8 mouse cellular contexts compared by ENCODE assay signal in the genomic region with DNA sequence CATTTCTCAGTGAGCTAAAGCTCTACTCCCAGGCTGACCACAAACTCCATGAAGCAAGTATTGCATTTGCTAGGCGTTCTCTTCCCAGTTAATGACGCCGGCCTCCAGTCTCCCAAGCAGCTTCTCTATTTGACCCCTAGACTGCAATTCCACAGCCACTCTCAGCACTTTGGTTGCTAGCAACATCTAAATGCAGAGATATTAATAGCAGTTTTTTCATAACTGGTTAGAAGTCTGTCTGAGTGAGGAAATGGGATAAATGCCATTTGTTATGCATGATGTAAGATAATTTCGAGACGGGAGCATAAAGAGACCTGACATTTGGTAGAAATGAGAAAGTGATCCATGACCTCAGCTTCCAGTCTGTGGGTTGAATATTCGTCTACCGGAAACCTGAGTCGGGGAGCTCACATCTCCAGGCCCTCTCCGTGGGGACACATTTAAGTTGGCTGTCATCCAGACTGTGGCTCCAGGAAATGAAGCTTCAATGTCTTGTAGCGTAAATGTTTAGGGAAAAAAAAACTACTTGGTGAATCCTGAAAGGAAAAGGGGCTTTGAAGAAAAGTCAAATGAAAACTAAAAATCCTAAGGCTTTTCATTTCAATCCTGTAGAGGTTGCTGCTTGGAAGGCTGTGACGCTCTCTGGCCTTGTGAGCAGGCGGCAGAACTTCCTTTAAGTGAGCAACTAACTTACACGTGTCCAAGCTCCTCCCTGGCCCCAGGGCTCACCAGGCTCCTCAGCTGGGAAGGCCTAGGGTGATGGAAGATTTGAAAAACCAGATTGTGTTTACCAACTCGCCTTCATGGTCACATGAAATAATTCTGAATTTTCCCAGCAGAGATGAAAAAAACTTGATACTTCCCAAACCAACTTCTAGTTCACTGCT.
DNase-seq lines count a peak whose midpoint lies in the region; ATAC-seq lines count a peak whose summit lies in the region.

No protein-coding gene starts in this region.

- no peaks in the 10 kb centered on the region for H3K27me3 ChIP-seq in kidney, embryonic 15.5 days
- H3K27me3 ChIP-seq in embryonic facial prominence, embryonic 13.5 days, result no peaks in the 10 kb centered on the region
- H3K27me3 ChIP-seq in hindbrain, embryonic 12.5 days, result no peaks in the 10 kb centered on the region

- DNase-seq in kidney, adult 18-20 months, result no peak
- no peak for DNase-seq in layer of hippocampus, postnatal 36 days
- DNase-seq in ovary, postnatal 36 days (ENCODE audit: low spot score), result no peak

- peaks cover 18% of the 10 kb centered on the region for H3K4me1 ChIP-seq in kidney, embryonic 15.5 days
- peaks cover 25% of the 10 kb centered on the region for H3K4me1 ChIP-seq in embryonic facial prominence, embryonic 13.5 days
- H3K4me1 ChIP-seq in hindbrain, embryonic 12.5 days, result peaks cover 3% of the 10 kb centered on the region; the same call in 1 of the 2 replicates

- H3K36me3 ChIP-seq in kidney, embryonic 15.5 days, result no peaks in the 10 kb centered on the region
- no peaks in the 10 kb centered on the region for H3K36me3 ChIP-seq in embryonic facial prominence, embryonic 13.5 days
- no peaks in the 10 kb centered on the region for H3K36me3 ChIP-seq in hindbrain, embryonic 12.5 days

- WGBS in kidney, embryonic 15.5 days, result 27% methylated on average over 14 of the region's 14 CpGs
- WGBS in embryonic facial prominence, embryonic 13.5 days, result 28% methylated on average over 14 of the region's 14 CpGs
- 60% methylated on average over 14 of the region's 14 CpGs for WGBS in hindbrain, embryonic 12.5 days

- no peak overlapping the region for H3K4me3 ChIP-seq in kidney, embryonic 15.5 days (replicated peaks)
- no peak overlapping the region for H3K4me3 ChIP-seq in embryonic facial prominence, embryonic 13.5 days
- no peak overlapping the region for H3K4me3 ChIP-seq in hindbrain, embryonic 12.5 days

- H3K9ac ChIP-seq in kidney, embryonic 15.5 days, result no peak overlapping the region
- H3K9ac ChIP-seq in embryonic facial prominence, embryonic 13.5 days, result no peak overlapping the region
- no peak overlapping the region for H3K9ac ChIP-seq in hindbrain, embryonic 12.5 days

- H3K27ac ChIP-seq in kidney, embryonic 15.5 days, result peak overlapping the region; percentile 79
- H3K27ac ChIP-seq in embryonic facial prominence, embryonic 13.5 days, result peak overlapping the region; percentile 69
- peak overlapping the region; percentile 58; the same call in 1 of the 2 replicates for H3K27ac ChIP-seq in hindbrain, embryonic 12.5 days

- H3K4me2 ChIP-seq in kidney, embryonic 15.5 days, result peak overlapping the region; percentile 1; the same call in 1 of the 2 replicates
- peak overlapping the region; percentile 12 for H3K4me2 ChIP-seq in embryonic facial prominence, embryonic 13.5 days
- no peak overlapping the region for H3K4me2 ChIP-seq in hindbrain, embryonic 12.5 days (replicated peaks)

- no peaks in the 10 kb centered on the region for H3K9me3 ChIP-seq in kidney, embryonic 15.5 days (replicated peaks)
- no peaks in the 10 kb centered on the region for H3K9me3 ChIP-seq in embryonic facial prominence, embryonic 13.5 days
- H3K9me3 ChIP-seq in hindbrain, embryonic 12.5 days (replicated peaks), result no peaks in the 10 kb centered on the region

- ATAC-seq in kidney, embryonic 15.5 days (replicated peaks; ENCODE audit: low FRiP score), result peak; percentile 72; the same call in 1 of the 2 replicates
- ATAC-seq in embryonic facial prominence, embryonic 13.5 days (ENCODE audit: insufficient number of reproducible peaks, insufficient read depth, low FRiP score, low TSS enrichment, low read depth), result no peak
- no peak for ATAC-seq in hindbrain, embryonic 12.5 days (ENCODE audit: low FRiP score)
- peak; percentile 75 for ATAC-seq in megakaryocyte progenitor cell, adult 5-6 weeks (replicated peaks; ENCODE audit: poor library complexity)
- no peak for ATAC-seq in monocyte, adult 5-6 weeks (replicated peaks; ENCODE audit: insufficient number of reproducible peaks, low FRiP score, low TSS enrichment, poor library complexity, severe bottlenecking)

Comparison
In these comparisons a context has a peak if more than half of its experiments do, and no peak if none do; other contexts are left out.
1. ATAC-seq: peak in kidney, embryonic 15.5 days (single experiment) and megakaryocyte progenitor cell, adult 5-6 weeks (single experiment); none in embryonic facial prominence, embryonic 13.5 days (single experiment), hindbrain, embryonic 12.5 days (single experiment) and monocyte, adult 5-6 weeks (single experiment).
2. Peak in every context shown above with its lines, with median percentiles within 50 percentile points of each other: H3K27ac ChIP-seq.